12 mouse cellular contexts compared by ENCODE assay signal in genomic region chr9:118204456-118204855, GRCm38 (mm10).
"Had no signal": no experiment of that assay in that cellular context is flagged by ENCODE, and none has a peak within 500 bp of the region (broad histone marks: within the 10 kb centered on the region; RNA-seq: fewer than 3 reads in every experiment).

No protein-coding gene starts in this region.

- DNase-seq: retina, postnatal 1 day; right cerebral cortex, adult 18-20 months; right cerebral cortex, postnatal 14 days; right cerebral cortex, postnatal 25 days; right cerebral cortex, postnatal 4 days; spleen, adult 18-20 months; thymus, adult 18-20 months; thymus, adult 2 months; thymus, postnatal 14 days; thymus, postnatal 25 days; thymus, postnatal 36 days; thymus, postnatal 4 days had no signal
